Mouse (Mus musculus) urinary bladder, adult 18-20 months (tissue): ENCODE measurements around the gene Exoc6.
"Not testable (repeated sequence)": the region's sequence is repeated elsewhere in the genome, so short reads cannot be mapped to it uniquely, and the experiment has no call there.

Source experiments
- DNase-seq, 2 experiments: peaks; one replicate each; pipeline ENCODE4 v3.0.0; 2022; ENCODE audit warnings: low spot score in 2 of 2, mixed read lengths in 2 of 2

Exoc6 gene

DNA sequence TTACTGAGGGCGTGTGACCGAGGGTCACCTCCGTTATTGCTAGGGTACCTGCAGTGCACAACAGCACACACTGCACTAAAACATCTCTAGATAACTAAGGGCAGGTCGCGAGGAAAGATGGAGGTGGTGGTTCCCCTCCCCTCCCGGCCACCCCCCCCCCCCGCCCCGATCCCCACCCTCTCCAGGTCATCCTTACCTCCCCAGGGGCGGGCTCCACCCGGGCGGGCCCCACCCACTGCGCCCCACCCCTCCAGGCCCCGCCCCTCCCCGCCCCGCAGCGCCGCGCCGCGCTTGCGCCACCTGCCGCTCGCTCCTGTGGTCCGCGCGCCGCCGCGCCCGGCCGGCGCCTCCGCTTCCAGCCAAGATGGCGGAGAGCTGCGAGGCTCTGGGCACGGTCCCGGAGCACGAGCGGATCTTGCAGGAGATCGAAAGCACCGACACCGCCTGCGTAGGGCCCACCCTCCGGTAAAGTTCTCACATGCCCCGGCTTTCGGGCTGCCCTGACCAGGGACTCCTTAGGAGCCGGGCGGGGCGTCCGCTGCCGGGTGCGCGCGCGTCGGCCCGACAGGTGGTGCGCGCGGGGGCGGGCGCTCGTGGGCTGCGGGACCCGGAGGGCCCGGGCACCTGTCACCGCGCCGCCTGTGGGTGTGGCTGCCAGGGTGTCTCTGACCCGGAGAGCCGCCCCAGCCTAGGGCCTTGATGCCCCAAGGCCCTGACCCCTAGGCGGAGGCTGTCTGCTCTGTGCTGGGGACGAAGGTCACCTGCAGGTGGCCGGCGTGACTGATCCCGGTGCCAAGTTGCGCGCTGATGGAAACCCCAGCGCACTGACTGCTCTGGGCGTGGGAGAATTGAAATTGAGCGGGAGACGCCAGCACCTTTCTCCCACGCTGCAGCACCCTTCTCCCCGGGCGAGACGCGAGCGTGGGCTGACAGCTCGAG is at the start of gene Exoc6:
Exoc6 (plus strand) TSS at position 318 of the 939 bp plus-strand sequence.
- DNase-seq, result peak; percentile 55 to 78

DNA sequence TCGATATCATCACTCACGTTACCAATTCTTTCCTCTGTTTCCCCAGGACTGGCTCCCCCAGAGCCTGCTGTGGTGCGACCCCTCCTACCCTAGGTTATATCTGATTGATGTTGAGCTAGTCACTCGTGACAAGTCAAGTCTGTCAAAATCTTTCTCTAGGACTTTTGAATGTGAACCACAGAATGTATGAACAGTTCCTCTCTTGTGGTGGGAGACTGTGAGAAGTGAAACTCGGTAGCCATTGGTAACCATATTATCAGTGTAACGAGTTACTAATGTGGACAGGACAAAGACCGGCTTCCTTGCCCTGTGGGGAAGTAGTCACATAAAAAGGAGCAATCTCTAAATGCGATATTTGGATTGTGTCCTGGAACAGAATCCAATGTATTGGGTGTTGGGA is 47.2 kb upstream of the Exoc6 start:
- DNase-seq, result no peak

DNA sequence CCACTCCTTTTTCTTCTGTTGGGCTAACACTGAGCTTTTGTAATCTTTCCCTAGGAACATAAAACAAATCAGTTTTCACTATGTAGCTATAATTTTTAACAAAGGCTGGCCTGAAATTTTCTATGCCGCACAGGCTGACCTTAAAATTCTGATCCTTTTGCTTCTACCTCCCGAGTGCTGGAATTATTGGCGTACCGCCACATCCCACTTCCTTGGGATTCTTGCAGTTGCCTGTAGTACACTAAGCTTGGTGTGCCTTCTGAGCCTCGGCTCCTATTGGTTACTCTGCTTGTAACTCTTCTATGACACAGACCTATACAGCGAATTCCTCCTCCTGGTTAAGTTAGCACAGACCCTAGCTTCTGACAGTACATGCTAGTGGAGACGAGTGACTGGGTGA is 44.2 kb upstream of the Exoc6 start:
- DNase-seq, result no peak

- no peak for DNase-seq
These were observed 43.6 kb upstream of the Exoc6 start for GRCm38 (mm10) chr19:37506614-37507013.

GRCm38 (mm10) chr19:37509725-37510124 is 40.5 kb upstream of the Exoc6 start:
- DNase-seq, result peak; percentile 42 to 72

DNA sequence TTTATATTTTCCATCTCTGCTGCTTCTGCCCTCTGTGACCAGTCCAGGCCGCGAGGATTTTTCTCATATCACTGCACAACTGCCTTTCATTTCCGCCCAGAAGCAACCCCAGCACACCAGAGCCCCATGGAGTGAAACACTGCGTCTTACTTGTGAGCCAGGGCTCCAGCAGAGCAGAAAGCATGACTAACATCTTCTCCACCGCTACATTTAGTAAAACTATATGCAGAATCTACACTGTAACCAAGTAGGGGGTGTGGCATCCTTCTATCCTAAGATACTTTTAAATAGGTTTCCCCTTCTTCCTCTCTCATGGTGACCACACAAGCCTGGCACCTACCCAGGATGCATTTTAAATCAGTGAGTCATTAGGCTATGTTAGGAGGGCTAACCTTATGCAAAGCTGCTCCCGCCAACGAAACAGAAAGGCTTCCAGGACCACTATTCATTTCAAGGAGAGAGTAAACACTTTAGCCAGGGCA is 35.4 kb upstream of the Exoc6 start:
- DNase-seq, result no peak

GRCm38 (mm10) chr19:37517419-37517818 is 32.8 kb upstream of the Exoc6 start:
- no peak for DNase-seq

- no peak for DNase-seq
These were observed 29.3 kb upstream of the Exoc6 start for GRCm38 (mm10) chr19:37520740-37521433.

GRCm38 (mm10) chr19:37521434-37521781 is 28.8 kb upstream of the Exoc6 start:
- DNase-seq, result no peak

GRCm38 (mm10) chr19:37523280-37524062 is 26.7 kb upstream of the Exoc6 start:
- DNase-seq, result no peak

- no peak for DNase-seq
These were observed 24.3 kb upstream of the Exoc6 start for GRCm38 (mm10) chr19:37525925-37526324.

DNA sequence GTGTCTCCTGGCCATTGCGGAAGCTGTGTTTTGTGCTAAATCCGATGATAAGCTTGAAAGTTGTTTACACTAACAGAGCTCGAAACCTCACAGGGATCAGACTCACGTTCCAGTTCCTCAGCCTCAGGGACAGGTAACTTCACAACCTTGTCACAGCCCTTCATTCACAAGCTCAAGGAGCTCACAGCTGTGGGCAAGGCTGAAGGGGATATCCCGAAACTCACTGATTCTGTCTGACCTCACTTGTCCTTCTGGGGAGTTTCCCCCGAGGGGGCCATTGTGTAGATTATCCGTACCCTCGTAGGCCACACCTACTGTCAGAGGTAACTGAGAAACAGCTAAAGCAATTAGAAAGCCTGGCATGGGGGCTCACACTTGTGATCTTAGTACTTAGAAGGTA is 23.4 kb upstream of the Exoc6 start:
- no peak for DNase-seq

GRCm38 (mm10) chr19:37527736-37528135 is 22.5 kb upstream of the Exoc6 start:
- not testable (repeated sequence) for DNase-seq

DNA sequence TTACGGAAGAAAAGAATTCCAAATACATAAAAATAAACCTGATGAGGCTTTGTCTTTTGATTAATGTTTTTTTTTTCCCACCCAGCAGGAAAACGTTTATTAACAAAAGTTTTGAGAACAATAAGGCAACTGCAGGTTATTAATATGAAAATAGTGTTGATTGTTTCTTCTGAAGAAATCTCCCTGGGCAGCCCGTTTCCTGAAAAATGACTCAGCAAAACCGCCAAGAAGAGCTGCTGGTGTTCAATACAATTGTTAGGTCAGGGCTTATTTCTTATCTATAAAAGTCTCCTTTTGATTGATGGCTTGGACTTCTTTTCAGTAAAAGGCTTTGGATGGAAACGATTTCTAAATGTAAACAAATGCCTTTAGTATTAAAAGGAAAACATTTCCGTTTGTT is 21.6 kb upstream of the Exoc6 start:
- DNase-seq, result no peak

- DNase-seq, result no peak
These were observed 20.9 kb upstream of the Exoc6 start for GRCm38 (mm10) chr19:37529296-37529695.

DNA sequence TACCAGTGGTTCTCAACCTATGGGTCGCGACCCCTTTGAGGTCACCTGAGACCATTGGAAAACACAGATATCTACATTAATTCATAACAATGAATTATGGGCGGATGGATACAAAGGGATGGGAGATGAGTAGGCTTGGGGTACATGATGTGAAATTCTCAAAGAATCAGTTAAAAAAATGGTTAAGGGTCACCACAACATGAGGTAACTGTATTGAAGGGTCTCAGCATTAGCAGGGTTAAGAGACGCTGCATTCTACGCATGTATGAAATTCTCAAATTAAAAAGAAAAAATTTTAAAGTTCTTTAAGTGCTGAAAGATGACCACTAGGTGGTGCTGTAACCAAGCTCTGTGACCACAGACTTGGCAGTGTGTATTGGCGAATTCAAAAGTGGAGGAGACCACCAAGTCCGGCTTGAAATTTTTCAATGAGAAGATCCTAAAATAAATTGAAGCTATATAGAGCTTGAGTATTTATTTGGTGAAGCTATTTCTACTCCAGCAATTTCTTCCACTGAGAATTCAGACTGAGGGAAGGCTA is 20.2 kb upstream of the Exoc6 start:
- DNase-seq, result no peak

GRCm38 (mm10) chr19:37530601-37531000 is 19.6 kb upstream of the Exoc6 start:
- DNase-seq, result no peak

- DNase-seq, result no peak
These were observed 18.9 kb upstream of the Exoc6 start for GRCm38 (mm10) chr19:37531200-37531845.

DNA sequence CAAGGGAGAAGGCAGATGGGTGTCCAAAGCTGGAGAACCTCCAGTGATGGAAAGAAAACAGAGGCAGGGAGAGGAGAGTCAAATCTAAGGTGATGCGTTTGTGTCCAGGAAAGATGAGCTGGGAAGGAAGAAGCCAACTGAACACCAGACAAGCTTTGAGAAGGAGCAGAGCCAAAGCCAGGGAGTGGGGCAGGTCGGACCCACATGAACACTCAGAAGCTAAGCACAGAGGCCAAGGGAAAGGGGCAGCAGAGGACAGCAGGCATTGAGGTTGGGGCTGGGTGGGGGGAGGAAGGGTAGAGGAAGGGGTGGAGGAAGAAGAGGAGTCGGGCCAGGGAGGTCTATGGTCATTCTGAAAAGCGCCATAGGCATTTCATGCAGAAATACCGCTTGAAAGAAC is 17.0 kb upstream of the Exoc6 start:
- DNase-seq, result no peak

GRCm38 (mm10) chr19:37534737-37535365 is 15.4 kb upstream of the Exoc6 start:
- no peak for DNase-seq

DNA sequence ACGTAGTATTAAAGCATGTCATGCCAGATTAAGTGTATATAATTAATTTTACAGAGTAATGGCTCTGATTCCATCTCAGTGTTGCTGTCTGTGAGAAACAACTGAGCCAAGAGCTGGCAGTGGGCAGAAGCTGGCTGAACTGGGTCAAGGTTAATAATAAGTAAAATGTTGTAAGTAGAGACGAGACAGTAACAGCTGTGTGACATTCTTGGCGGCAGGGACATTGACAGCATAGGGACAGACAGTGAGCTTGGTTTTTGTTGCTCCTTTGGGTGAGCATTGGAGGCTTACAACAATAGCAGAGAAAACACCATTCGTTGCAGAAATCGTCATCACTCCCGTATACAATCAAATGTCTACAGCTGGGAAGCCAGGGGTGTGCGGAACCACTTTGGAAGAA is 13.8 kb upstream of the Exoc6 start:
- DNase-seq, result no peak
